Mouse (Mus musculus) hematopoietic stem cell, adult 5-6 weeks (primary cell): Measurements from ENCODE around the gene Tada3. TPM values are rescaled to one million over a fixed set of nuclear protein-coding genes. Genes with fewer than 3 reads are reported as not detected.

Experiments
- ATAC-seq, 2 experiments: fragments of 125-278 bp in 1 of 2; replicated peaks in 1 of 2; 2 replicates each; pipeline ENCODE4 v1.8.0; 2016 to 2017; ENCODE audit warnings: inconsistent platforms in 2 of 2, mild to moderate bottlenecking in 2 of 2, moderate number of reproducible peaks in 2 of 2, low read depth in 1 of 2, moderate TSS enrichment in 1 of 2; ENCODE audit not compliant: low FRiP score in 2 of 2, poor library complexity in 2 of 2, severe bottlenecking in 2 of 2, insufficient read depth in 1 of 2, low TSS enrichment in 1 of 2
- total RNA-seq: library from RNA; stranded (forward); fragments of 172-1452, 232-1000 nt; gene quantifications from 2 replicates; pipeline ENCODE4 v1.2.3, GENCODE M21; 2017

The Tada3 gene
- total RNA-seq, 1 experiment from 2014 or later, result 37.9 TPM

DNA sequence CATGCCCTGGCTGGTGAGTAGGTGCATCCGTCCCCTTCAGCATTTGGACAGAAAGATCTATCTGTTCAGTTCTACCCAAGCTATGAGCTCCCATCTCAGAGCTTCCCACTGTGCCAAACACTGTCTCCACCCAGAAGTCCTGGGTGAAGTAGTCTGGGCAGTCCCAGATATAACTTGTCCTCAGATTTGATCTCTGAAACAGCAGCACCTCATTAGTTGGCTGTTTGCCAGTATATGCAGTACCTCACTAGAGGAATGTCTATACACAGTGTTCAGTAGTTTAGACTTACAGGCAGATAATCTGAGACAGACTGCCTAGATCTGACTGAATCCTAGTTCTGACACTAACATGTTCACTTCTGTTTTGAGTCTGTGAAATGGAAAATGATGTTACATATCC is 48.3 kb downstream of the Tada3 start:
- ATAC-seq, result no peak

DNA sequence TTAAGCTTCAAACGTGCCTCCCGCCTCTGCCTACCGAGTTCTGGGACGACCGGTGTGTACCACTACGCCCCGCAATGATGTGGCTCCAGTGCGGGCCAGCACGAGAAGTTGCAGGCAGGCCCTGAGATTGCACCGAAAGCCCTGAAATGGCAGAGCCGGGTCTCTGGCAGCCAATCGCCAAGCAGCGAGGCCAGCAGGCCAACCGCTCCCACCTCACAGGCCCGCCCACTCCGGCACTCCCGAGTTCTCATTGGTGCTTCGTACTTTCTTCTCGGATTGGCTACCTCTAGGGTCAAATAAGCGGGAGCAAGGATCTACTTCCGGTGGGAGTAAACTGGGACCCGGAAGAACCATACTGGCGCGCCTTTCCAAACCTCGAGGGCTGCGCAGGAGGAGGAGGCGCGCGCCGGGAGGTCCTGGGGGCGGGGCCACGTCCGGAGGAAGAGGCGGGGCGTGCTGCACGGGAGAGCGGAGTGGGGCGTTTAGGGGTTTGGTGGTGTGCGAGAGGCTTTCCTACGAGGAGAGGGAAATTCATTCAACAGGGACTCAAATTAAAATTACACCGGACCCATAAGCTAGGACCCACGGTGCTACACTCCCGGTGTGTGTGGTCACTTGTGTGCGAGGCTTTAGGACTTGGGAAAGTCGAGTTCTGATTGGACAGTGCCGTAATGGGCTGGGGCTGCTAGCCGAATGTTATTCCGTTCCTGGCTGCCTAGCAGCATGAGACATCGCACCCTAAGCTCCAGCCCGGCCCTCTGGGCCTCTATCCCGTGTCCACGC is 51.0 kb downstream of the Tada3 start, which contains the start of gene Ogg1:
TSS of gene Ogg1 (plus strand) at position 440 of the 783 bp plus-strand sequence.
- peak; percentile 93 to 94 for ATAC-seq

Other genes starting within 250 kb of the Tada3 start
- gene Lhfpl4, start 182.5 kb downstream of the Tada3 start, total RNA-seq, result 0.69 TPM in 1 of 2 replicates, not detected in the other
- 40.0 and 44.6 TPM in 2 replicates for gene Mtmr14, start 140.0 kb downstream of the Tada3 start, total RNA-seq
- gene Cpne9, start 95.6 kb downstream of the Tada3 start, total RNA-seq, result 0.35 TPM in 1 of 2 replicates, not detected in the other
- 24.6 and 35.6 TPM in 2 replicates for gene Brpf1, start 70.7 kb downstream of the Tada3 start, total RNA-seq
- 9.8 TPM in 2 replicates for gene Ogg1, start 50.9 kb downstream of the Tada3 start, total RNA-seq
- gene Camk1, start 33.9 kb downstream of the Tada3 start, total RNA-seq, result 56.3 and 59.9 TPM in 2 replicates
- 159 and 191 TPM in 2 replicates for gene Arpc4, start 232 bp upstream of the Tada3 start, total RNA-seq
- 1.5 and 7.5 TPM in 2 replicates for gene Ttll3, start 11.4 kb upstream of the Tada3 start, total RNA-seq
- gene Rpusd3, start 41.5 kb upstream of the Tada3 start, total RNA-seq, result 4.5 and 4.6 TPM in 2 replicates
- gene Cidec, start 57.9 kb upstream of the Tada3 start, total RNA-seq, result not detected in 2 replicates
- 15.9 and 28.2 TPM in 2 replicates for gene Jagn1, start 64.7 kb upstream of the Tada3 start, total RNA-seq
- 8.4 and 10.6 TPM in 2 replicates for gene Il17re, start 80.6 kb upstream of the Tada3 start, total RNA-seq
- gene Il17rc, start 93.5 kb upstream of the Tada3 start, total RNA-seq, result 0.65 and 1.4 TPM in 2 replicates
- 7.4 and 8.3 TPM in 2 replicates for gene Creld1, start 105.4 kb upstream of the Tada3 start, total RNA-seq
- gene Prrt3, start 124.0 kb upstream of the Tada3 start, total RNA-seq, result not detected in 2 replicates
- 31.2 and 37.1 TPM in 2 replicates for gene Emc3, start 153.8 kb upstream of the Tada3 start, total RNA-seq
- gene Fancd2, start 153.8 kb upstream of the Tada3 start, total RNA-seq, result 22.0 and 25.4 TPM in 2 replicates
- gene Fancd2os, start 222.8 kb upstream of the Tada3 start, total RNA-seq, result not detected in 2 replicates
- 104 and 118 TPM in 2 replicates for gene Brk1, start 226.9 kb upstream of the Tada3 start, total RNA-seq
- 13.5 and 18.6 TPM in 2 replicates for gene Vhl, start 246.1 kb upstream of the Tada3 start, total RNA-seq